Mouse (Mus musculus) limb, embryonic 15.5 days (tissue): Measurements from ENCODE around the gene Parp16. TPM values are rescaled to one million over a fixed set of nuclear protein-coding genes. Genes with fewer than 3 reads are reported as not detected.

Experiments used
- ATAC-seq: fragments of 200-750 bp; cut with Nextera tagmentation; 2 replicates; pipeline ENCODE4 v1.8.0; 2017; ENCODE audit warnings: low read depth, moderate TSS enrichment; ENCODE audit not compliant: insufficient number of reproducible peaks, low FRiP score, low TSS enrichment
- H3K27ac ChIP-seq: fragments of 300-500 bp; sonication (generic); 2 replicates; pipeline ENCODE4 v1.5.1; 2015; ENCODE audit warnings: moderate library complexity, mild to moderate bottlenecking, inconsistent platforms
- H3K27me3 ChIP-seq: fragments of 300-500 bp; sonication (generic); 2 replicates; pipeline ENCODE4 v1.6.1; 2015; ENCODE audit warnings: inconsistent platforms
- H3K36me3 ChIP-seq: fragments of 300-500 bp; sonication (generic); 2 replicates; pipeline ENCODE4 v1.6.1; 2015; ENCODE audit warnings: inconsistent platforms
- H3K4me1 ChIP-seq: fragments of 300-500 bp; sonication (generic); 2 replicates; pipeline ENCODE4 v1.6.1; 2015; ENCODE audit warnings: inconsistent platforms
- H3K4me2 ChIP-seq: fragments of 300-500 bp; sonication (generic); 2 replicates; pipeline ENCODE4 v1.6.1; 2015; ENCODE audit warnings: mild to moderate bottlenecking, inconsistent platforms
- H3K4me3 ChIP-seq: fragments of 300-500 bp; sonication (generic); 2 replicates; pipeline ENCODE4 v1.5.1; 2015; ENCODE audit warnings: mild to moderate bottlenecking, inconsistent platforms
- H3K9ac ChIP-seq: fragments of 300-500 bp; sonication (generic); 2 replicates; pipeline ENCODE4 v1.6.1; 2015; ENCODE audit warnings: inconsistent platforms
- H3K9me3 ChIP-seq: fragments of 300-500 bp; sonication (generic); 2 replicates; pipeline ENCODE4 v1.6.1; 2016; ENCODE audit warnings: inconsistent platforms
- WGBS: fragments of 180-500 bp; shearing (Covaris S2); methylation state at CpG from one replicate; pipeline ENCODE4 v1.1.7; 2015; 5-methylcytosine and 5-hydroxymethylcytosine counted together
- polyA plus RNA-seq: library from polyadenylated mRNA; unstranded; fragments of >200 nt; fragmentation: Nextera tagmentation; extraction: Ambion mirVana; gene quantifications from 2 replicates; pipeline ENCODE4 v1.2.1, GENCODE M21; 2015

Parp16 gene
- polyA plus RNA-seq = 6.8 and 7.4 TPM in 2 replicates

- no peak within 1 kb of the TSS for H3K9ac ChIP-seq
- no peaks in the 10 kb centered on the region for H3K9me3 ChIP-seq
- peak within 1 kb of the TSS; percentile 90 for H3K27ac ChIP-seq
- H3K4me2 ChIP-seq = no peak within 1 kb of the TSS
- no peaks in the 10 kb centered on the region; the same call in 1 of the 2 replicates for H3K27me3 ChIP-seq
- no peaks in the 10 kb centered on the region for H3K36me3 ChIP-seq
- 75% methylated on average over 4 of the region's 4 CpGs for WGBS
- no peak within 1 kb of the TSS for H3K4me3 ChIP-seq
- ATAC-seq = no peak
- H3K4me1 ChIP-seq = peaks cover 24% of the 10 kb centered on the region
These were observed at the start of gene Parp16 for GRCm38 (mm10) chr9:65195053-65195452. TSS of gene Parp16 (plus strand) at chr9:65195353.

DNA sequence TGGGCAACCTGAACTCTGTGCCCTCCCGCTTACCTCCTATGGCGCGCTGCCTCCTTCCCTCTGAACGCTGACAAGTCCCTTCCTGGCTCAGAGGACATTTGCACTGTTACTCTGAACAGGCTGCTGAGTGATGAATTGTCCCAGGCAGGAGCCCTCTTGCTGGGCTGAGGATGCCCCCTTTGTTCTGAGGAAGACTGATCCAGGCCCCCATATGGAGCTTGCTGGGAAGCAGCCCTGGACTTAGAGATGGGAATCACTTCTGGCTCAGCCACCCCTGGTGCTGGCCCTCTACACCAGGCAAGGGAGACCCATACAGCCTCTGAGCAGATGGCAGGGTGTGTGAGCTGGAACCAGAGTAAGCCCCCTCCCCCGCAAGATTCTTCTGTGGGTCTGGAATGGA is 49.2 kb upstream of the Parp16 start:
- H3K27ac ChIP-seq = no peak overlapping the region
- 84% methylated on average over 5 of the region's 5 CpGs for WGBS
- H3K36me3 ChIP-seq = no peaks in the 10 kb centered on the region
- H3K4me3 ChIP-seq = no peak overlapping the region
- no peak overlapping the region for H3K4me2 ChIP-seq
- ATAC-seq = no peak
- H3K9me3 ChIP-seq = no peaks in the 10 kb centered on the region
- peaks cover 31% of the 10 kb centered on the region for H3K27me3 ChIP-seq
- peaks cover 17% of the 10 kb centered on the region for H3K4me1 ChIP-seq
- no peak overlapping the region for H3K9ac ChIP-seq

DNA sequence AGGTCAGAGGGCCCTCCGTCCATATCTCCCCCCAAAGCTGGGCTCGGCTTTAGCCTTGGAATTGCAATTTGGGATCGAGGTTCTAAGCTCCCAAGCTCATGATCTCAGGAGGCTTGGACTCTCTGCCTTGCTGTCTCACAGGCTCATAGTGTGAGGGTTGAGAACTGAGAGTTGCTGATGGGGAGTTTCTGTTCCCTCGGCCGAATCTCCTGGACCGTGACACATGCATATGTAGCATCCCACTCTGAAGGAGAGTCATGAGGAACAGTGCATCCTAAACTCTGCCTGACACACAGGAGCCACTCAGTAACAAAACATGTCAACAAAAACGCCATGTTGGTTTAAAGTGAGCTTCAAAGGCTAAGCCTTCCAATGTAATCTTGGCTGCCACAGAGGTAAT is 46.6 kb upstream of the Parp16 start:
- H3K4me3 ChIP-seq = no peak overlapping the region
- H3K9ac ChIP-seq = no peak overlapping the region
- no peak for ATAC-seq
- WGBS = 88% methylated on average over 7 of the region's 7 CpGs
- peaks cover 11% of the 10 kb centered on the region for H3K27me3 ChIP-seq
- no peaks in the 10 kb centered on the region for H3K36me3 ChIP-seq
- no peak overlapping the region for H3K4me2 ChIP-seq
- H3K9me3 ChIP-seq = no peaks in the 10 kb centered on the region
- H3K27ac ChIP-seq = no peak overlapping the region
- 0 out of 2 replicates have a peak, but pooled peaks cover 3% of the 10 kb centered on the region for H3K4me1 ChIP-seq

DNA sequence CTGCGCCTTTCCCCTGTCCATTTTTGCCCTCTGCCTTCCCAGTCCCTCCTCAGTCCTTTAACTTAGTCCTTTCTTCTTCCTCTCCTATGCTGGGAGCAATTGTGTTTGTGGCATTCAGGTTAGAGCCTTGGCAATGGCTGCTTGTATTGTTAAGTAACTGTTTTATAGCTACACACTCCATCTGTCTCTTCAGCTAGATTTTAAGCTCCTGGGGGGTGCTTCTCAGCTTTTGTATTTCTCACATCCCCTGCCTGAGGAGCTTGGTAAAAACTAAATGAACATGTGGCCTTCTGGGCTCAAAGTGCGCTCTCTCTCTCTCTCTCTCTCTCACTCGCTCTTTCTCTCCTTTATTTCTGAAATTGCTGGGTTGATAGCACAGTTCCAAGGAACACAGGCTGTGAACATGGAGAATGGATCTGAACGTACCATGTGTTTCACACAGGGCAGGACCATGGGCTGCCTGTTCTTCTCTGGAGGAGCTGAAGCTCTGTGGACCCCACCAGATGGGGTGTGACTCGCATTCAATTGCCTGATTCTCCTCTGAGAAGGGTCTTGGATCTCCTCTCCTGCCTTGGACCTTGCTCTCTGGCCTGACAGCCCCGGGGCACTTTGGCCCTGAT is 42.3 kb upstream of the Parp16 start:
- ATAC-seq = no peak
- no peak overlapping the region for H3K9ac ChIP-seq
- 55% methylated on average over 6 of the region's 6 CpGs for WGBS
- H3K4me2 ChIP-seq = no peak overlapping the region
- H3K36me3 ChIP-seq = no peaks in the 10 kb centered on the region
- H3K27ac ChIP-seq = no peak overlapping the region
- no peak overlapping the region for H3K4me3 ChIP-seq
- H3K27me3 ChIP-seq = peaks cover 18% of the 10 kb centered on the region
- H3K4me1 ChIP-seq = peaks cover 7% of the 10 kb centered on the region; the same call in 1 of the 2 replicates
- no peaks in the 10 kb centered on the region for H3K9me3 ChIP-seq

DNA sequence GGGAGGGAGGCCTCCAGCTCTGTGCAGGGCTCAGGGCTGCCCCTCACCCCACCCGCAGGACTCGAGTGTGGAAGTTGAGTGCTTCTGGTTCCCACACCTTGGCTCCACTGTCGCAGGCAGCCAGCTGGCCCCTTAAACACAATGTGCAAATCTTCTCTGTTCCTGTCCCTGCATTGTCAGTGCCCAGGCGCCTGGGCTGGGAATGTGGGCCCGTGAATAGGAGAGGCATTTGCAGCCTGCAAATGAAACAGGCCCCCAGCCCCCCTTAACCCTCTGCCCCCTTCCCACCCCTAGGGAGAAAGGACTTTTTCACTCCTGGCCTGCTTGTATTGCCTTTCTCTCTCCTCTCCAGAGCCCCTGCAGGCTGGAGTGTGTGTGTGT is 41.8 kb upstream of the Parp16 start:
- 19% methylated on average over 5 of the region's 5 CpGs for WGBS
- no peak for ATAC-seq
- Histone ChIP-seq H3K27ac (no peak overlapping the region), H3K4me1 (peaks cover 7% of the 10 kb centered on the region; the same call in 1 of the 2 replicates), H3K36me3 (no peaks in the 10 kb centered on the region), H3K4me2 (no peak overlapping the region), H3K9me3 (no peaks in the 10 kb centered on the region), H3K9ac (no peak overlapping the region), H3K4me3 (no peak overlapping the region), H3K27me3 (peaks cover 20% of the 10 kb centered on the region)

- ATAC-seq = no peak
- Histone ChIP-seq H3K27ac (no peak overlapping the region), H3K9ac (no peak overlapping the region), H3K4me1 (peaks cover 7% of the 10 kb centered on the region; the same call in 1 of the 2 replicates), H3K36me3 (no peaks in the 10 kb centered on the region), H3K27me3 (peaks cover 30% of the 10 kb centered on the region), H3K4me3 (no peak overlapping the region), H3K9me3 (no peaks in the 10 kb centered on the region), H3K4me2 (no peak overlapping the region)
- WGBS = 55% methylated on average over 9 of the region's 9 CpGs
These were observed 40.3 kb upstream of the Parp16 start for GRCm38 (mm10) chr9:65154692-65155455.

GRCm38 (mm10) chr9:65156604-65157003 is 38.5 kb upstream of the Parp16 start:
- H3K9ac ChIP-seq = no peak overlapping the region
- H3K4me3 ChIP-seq = no peak overlapping the region
- no peaks in the 10 kb centered on the region for H3K9me3 ChIP-seq
- no peak for ATAC-seq
- no peak overlapping the region for H3K27ac ChIP-seq
- H3K36me3 ChIP-seq = no peaks in the 10 kb centered on the region
- H3K4me1 ChIP-seq = peaks cover 7% of the 10 kb centered on the region; the same call in 1 of the 2 replicates
- H3K27me3 ChIP-seq = peaks cover 46% of the 10 kb centered on the region
- WGBS = 11% methylated on average over 8 of the region's 8 CpGs
- no peak overlapping the region for H3K4me2 ChIP-seq

DNA sequence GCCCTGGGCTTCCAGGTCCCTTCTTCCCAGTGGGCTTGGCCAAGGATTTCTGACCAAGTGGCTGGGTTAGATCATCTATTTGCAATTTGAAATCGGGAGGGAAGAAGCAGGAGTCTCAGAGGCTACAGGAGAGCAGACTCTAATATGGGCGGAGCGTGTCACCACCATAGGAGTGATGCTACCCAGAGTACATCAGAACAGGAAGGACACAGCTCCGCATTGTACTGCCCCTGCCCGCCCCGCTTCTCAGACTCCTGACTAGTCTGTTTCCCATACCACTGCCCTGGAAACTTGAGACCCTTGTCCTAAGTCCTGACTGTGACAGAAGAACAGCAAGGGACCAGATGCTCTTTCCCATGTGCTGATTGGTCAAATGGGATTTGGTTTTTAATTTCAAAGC is 37.5 kb upstream of the Parp16 start:
- Histone ChIP-seq H3K4me1 (peaks cover 10% of the 10 kb centered on the region), H3K27ac (no peak overlapping the region), H3K9me3 (no peaks in the 10 kb centered on the region), H3K27me3 (peaks cover 56% of the 10 kb centered on the region), H3K9ac (no peak overlapping the region), H3K4me2 (no peak overlapping the region), H3K36me3 (no peaks in the 10 kb centered on the region), H3K4me3 (no peak overlapping the region)
- 43% methylated on average over 6 of the region's 6 CpGs for WGBS
- no peak for ATAC-seq

- Histone ChIP-seq H3K9me3 (no peaks in the 10 kb centered on the region), H3K4me1 (peaks cover 15% of the 10 kb centered on the region), H3K36me3 (no peaks in the 10 kb centered on the region), H3K27me3 (peaks cover 82% of the 10 kb centered on the region), H3K9ac (no peak overlapping the region), H3K4me3 (no peak overlapping the region), H3K4me2 (no peak overlapping the region), H3K27ac (no peak overlapping the region)
- 48% methylated on average over 4 of the region's 4 CpGs for WGBS
- no peak for ATAC-seq
These were observed 34.0 kb upstream of the Parp16 start for GRCm38 (mm10) chr9:65161188-65161587.

DNA sequence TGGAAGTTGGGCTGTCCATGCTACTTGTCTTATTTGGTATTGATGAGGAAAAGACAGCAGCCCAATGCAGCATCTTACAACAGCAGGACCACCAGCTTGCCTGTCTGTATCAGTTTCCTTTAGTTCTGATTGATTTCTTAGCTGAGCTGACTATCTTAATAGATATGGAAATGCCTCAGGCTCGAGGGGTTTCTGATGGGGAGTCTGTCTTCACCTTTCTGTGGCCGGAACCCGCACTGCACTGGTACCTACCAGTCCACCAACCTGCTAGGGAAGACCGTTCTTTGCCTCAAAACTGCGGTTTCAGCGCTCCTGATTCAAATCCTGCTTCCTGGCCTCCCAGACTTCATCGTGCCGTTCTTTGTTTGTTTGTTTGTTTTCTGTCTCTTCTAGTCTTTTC is 33.3 kb upstream of the Parp16 start:
- Histone ChIP-seq H3K36me3 (no peaks in the 10 kb centered on the region), H3K9me3 (no peaks in the 10 kb centered on the region), H3K27ac (no peak overlapping the region), H3K4me2 (no peak overlapping the region), H3K4me1 (peaks cover 12% of the 10 kb centered on the region), H3K9ac (no peak overlapping the region), H3K4me3 (no peak overlapping the region), H3K27me3 (peaks cover 78% of the 10 kb centered on the region)
- ATAC-seq = no peak
- 25% methylated on average over 8 of the region's 8 CpGs for WGBS

DNA sequence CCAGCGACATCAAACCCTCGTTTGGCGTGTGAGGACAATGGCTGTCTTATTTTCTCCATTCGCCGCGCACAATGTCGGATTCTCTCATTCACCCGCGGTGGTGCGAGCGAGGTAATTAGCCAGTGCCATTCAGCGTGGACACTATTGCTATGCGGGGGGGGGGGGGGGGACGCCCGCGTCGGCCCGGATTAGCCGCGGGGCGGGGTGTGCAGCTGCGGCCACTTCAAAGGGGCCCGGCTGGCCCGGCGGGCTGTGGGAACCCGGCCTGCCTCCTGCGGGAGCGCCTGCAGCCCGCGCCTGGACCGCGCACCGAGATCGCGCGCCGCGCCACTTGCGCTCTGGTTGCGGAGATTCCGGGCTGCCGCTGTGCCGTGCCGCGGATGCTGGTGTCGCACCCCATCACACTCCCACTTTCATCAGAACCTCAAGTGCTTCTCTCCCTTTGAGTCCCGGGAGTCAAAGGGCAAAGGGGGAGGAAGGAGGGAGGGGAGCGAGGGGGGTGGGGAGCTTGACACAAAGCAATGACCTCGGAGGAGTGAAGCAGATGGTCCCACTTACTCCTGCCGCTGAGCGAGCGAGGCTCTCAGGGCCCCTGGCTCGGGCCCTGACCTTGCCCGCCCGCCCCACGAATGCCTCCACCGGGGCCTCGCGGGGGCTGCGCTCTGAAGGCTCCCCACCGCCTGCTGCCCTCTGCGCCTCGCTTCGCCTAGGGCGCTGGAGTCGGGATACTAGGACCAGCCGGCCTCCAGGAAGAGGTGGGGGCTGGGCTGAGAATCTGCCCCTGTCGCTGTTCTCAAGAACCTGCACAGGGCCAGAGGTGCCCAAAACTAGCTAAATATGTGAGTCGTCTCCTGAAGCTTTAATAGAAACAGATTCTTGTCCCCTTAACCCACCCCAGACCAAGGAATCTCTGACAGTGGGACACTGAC is 32.2 kb upstream of the Parp16 start:
- peaks cover 72% of the 10 kb centered on the region for H3K27me3 ChIP-seq
- WGBS = under 1% methylated on average over 65 of the region's 69 CpGs
- H3K9ac ChIP-seq = peak overlapping the region; percentile 23; the same call in 1 of the 2 replicates
- peak overlapping the region; percentile 80 for H3K4me2 ChIP-seq
- no peaks in the 10 kb centered on the region for H3K36me3 ChIP-seq
- no peak for ATAC-seq
- H3K9me3 ChIP-seq = no peaks in the 10 kb centered on the region
- H3K4me3 ChIP-seq = peak overlapping the region; percentile 42
- peaks cover 12% of the 10 kb centered on the region for H3K4me1 ChIP-seq
- no peak overlapping the region for H3K27ac ChIP-seq
